Mouse (Mus musculus): Measurements from ENCODE around the gene Mdfic. TPM values are rescaled to one million over a fixed set of nuclear protein-coding genes. Genes with fewer than 3 reads are reported as not detected.
"Not testable (repeated sequence)": the region's sequence is repeated elsewhere in the genome, so short reads cannot be mapped to it uniquely, and the experiment has no call there.

The Mdfic gene
- polyA plus RNA-seq, 1 experiment = 17.6 TPM

DNA sequence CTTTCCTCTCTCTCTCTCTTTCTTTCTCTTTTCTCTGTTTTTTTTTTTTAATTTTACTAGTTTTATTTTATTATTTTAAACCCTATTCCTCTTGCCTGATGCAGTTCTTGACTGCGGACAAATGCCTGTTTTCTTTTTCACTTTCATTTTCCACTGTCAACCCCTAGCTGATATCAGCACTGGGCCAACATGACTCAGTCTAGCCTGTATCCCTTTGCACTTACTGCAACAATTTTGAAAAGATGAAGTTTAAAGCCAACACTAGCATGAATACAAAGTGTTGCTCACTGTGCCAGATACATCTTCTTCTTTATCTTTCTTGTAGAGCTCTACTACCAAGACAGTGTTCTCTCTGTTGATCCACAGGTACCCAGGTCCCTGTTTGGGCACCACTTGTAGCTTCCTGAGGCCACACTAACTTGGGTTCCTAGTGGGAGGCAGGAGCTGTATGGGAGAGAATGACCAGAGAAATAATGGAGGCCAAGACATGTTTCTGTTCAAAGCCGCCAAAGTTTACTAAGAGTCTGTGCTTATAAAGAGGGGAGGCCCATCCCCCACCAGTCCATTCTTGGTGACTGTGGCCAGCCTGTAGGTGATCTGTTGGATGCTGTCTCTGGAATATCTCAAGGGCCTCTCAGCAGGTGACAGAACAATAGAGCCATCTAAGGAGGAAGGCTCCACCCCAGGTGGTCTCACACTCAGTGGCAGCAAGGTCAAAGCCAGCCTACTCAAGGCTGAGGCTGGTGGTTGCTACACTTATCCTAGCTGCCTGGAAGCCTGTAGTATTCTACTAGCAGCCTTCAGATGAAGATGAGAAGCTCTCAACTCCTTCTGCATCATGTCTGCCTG is 5.2 kb upstream of the Mdfic start:
- H3K79me2 ChIP-seq (ENCODE audit: control insufficient read depth, insufficient read depth) = no peaks in the 10 kb centered on the region
- H3K4me3 ChIP-seq (ENCODE audit: insufficient read depth, poor library complexity, severe bottlenecking) = no peak overlapping the region
- no peaks in the 10 kb centered on the region for H3K36me3 ChIP-seq (ENCODE audit: control insufficient read depth, insufficient read depth)
- H3K27me3 ChIP-seq (ENCODE audit: control insufficient read depth, insufficient read depth, insufficient read length) = no peaks in the 10 kb centered on the region
- TF ChIP-seq FOSL1 (IDR thresholded peaks at IDR 0.05; ENCODE audit: insufficient read depth, low read length, poor library complexity, severe bottlenecking) = no peak
- TF ChIP-seq CEBPB (IDR thresholded peaks at IDR 0.05; ENCODE audit: low read depth) = no peak
- no peak for TF ChIP-seq USF1 (IDR thresholded peaks at IDR 0.05; ENCODE audit: low read depth)
- no peak for TF ChIP-seq MAX (IDR thresholded peaks at IDR 0.05)
- no peak for TF ChIP-seq CTCF (IDR thresholded peaks at IDR 0.05; ENCODE audit: control insufficient read depth, insufficient read depth, insufficient read length)
- TF ChIP-seq MYOD1 (IDR thresholded peaks at IDR 0.05; ENCODE audit: control insufficient read depth, insufficient read length, low read depth) = no peak
- no peak for TF ChIP-seq MYOG (IDR thresholded peaks at IDR 0.05; ENCODE audit: control insufficient read depth, extremely low read depth, insufficient read length)
- H3K79me3 ChIP-seq (ENCODE audit: low read depth) = no peaks in the 10 kb centered on the region
- H3ac ChIP-seq (ENCODE audit: control insufficient read depth, insufficient read length, low read depth) = no peak overlapping the region

DNA sequence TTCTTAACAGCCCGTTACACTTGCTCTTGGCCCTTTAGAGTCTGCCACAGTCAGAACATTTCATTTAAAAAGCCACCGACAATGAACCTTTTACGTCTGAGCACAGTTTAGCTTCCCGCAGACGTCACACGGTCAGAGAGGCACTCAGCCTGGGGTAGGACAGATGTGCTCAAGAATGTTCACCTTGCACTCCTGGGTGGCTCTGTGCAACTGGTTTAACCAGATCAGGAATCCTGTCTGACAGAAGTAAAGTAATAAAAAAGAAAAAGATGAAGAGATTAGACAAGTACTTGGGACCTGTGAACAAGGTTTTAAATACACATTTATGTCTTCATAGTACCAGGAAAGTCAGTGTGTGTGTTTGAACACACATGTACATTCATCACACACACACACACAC is 542 bp upstream of the Mdfic start:
- no peak for TF ChIP-seq CTCF (IDR thresholded peaks at IDR 0.05; ENCODE audit: control insufficient read depth, insufficient read depth, insufficient read length)
- TF ChIP-seq MYOG (IDR thresholded peaks at IDR 0.05; ENCODE audit: control insufficient read depth, extremely low read depth, insufficient read length) = no peak
- no peak for TF ChIP-seq CEBPB (IDR thresholded peaks at IDR 0.05; ENCODE audit: low read depth)
- no peak for TF ChIP-seq USF1 (IDR thresholded peaks at IDR 0.05; ENCODE audit: low read depth)
- no peak for TF ChIP-seq MYOD1 (IDR thresholded peaks at IDR 0.05; ENCODE audit: control insufficient read depth, insufficient read length, low read depth)
- no peak for TF ChIP-seq MAX (IDR thresholded peaks at IDR 0.05)
- no peak for TF ChIP-seq FOSL1 (IDR thresholded peaks at IDR 0.05; ENCODE audit: insufficient read depth, low read length, poor library complexity, severe bottlenecking)
- Histone ChIP-seq H3K79me2 (ENCODE audit: control insufficient read depth, insufficient read depth) (peaks cover 41% of the 10 kb centered on the region), H3K79me3 (ENCODE audit: low read depth) (peaks cover 22% of the 10 kb centered on the region), H3K27me3 (ENCODE audit: control insufficient read depth, insufficient read depth, insufficient read length) (no peaks in the 10 kb centered on the region), H3ac (ENCODE audit: control insufficient read depth, insufficient read length, low read depth) (no peak overlapping the region), H3K36me3 (ENCODE audit: control insufficient read depth, insufficient read depth) (no peaks in the 10 kb centered on the region), H3K4me3 (ENCODE audit: insufficient read depth, poor library complexity, severe bottlenecking) (no peak overlapping the region)

- H3K27me3 ChIP-seq (ENCODE audit: control insufficient read depth, insufficient read depth, insufficient read length) = no peaks in the 10 kb centered on the region
Measured at GRCm38 (mm10) chr6:15720818-15721715, 606 bp downstream of the Mdfic start.

GRCm38 (mm10) chr6:15721716-15722031 is 1.2 kb downstream of the Mdfic start:
- H3K4me3 ChIP-seq (ENCODE audit: insufficient read depth, poor library complexity, severe bottlenecking) = peak overlapping the region; percentile 60
- peaks cover 25% of the 10 kb centered on the region for H3K79me3 ChIP-seq (ENCODE audit: low read depth)
- H3ac ChIP-seq (ENCODE audit: control insufficient read depth, insufficient read length, low read depth) = peak overlapping the region; percentile 97
- no peaks in the 10 kb centered on the region for H3K27me3 ChIP-seq (ENCODE audit: control insufficient read depth, insufficient read depth, insufficient read length)
- peaks cover 52% of the 10 kb centered on the region for H3K79me2 ChIP-seq (ENCODE audit: control insufficient read depth, insufficient read depth)
- TF ChIP-seq FOSL1 (IDR thresholded peaks at IDR 0.05; ENCODE audit: insufficient read depth, low read length, poor library complexity, severe bottlenecking) = no peak
- no peak for TF ChIP-seq CTCF (IDR thresholded peaks at IDR 0.05; ENCODE audit: control insufficient read depth, insufficient read depth, insufficient read length)
- TF ChIP-seq MYOG (IDR thresholded peaks at IDR 0.05; ENCODE audit: control insufficient read depth, extremely low read depth, insufficient read length) = no peak
- TF ChIP-seq MAX (IDR thresholded peaks at IDR 0.05) = no peak
- no peak for TF ChIP-seq CEBPB (IDR thresholded peaks at IDR 0.05; ENCODE audit: low read depth)
- TF ChIP-seq USF1 (IDR thresholded peaks at IDR 0.05; ENCODE audit: low read depth) = no peak
- TF ChIP-seq MYOD1 (IDR thresholded peaks at IDR 0.05; ENCODE audit: control insufficient read depth, insufficient read length, low read depth) = no peak
- no peaks in the 10 kb centered on the region for H3K36me3 ChIP-seq (ENCODE audit: control insufficient read depth, insufficient read depth)

More at GRCm38 (mm10) chr6:15720818-15721715, 606 bp downstream of the Mdfic start:
- Histone ChIP-seq H3K36me3 (ENCODE audit: control insufficient read depth, insufficient read depth) (no peaks in the 10 kb centered on the region), H3K79me3 (ENCODE audit: low read depth) (peaks cover 25% of the 10 kb centered on the region), H3K79me2 (ENCODE audit: control insufficient read depth, insufficient read depth) (peaks cover 49% of the 10 kb centered on the region), H3K4me3 (ENCODE audit: insufficient read depth, poor library complexity, severe bottlenecking) (peak overlapping the region; percentile 60), H3ac (ENCODE audit: control insufficient read depth, insufficient read length, low read depth) (peak overlapping the region; percentile 97)
- no peak for TF ChIP-seq CEBPB (IDR thresholded peaks at IDR 0.05; ENCODE audit: low read depth)

- not testable (repeated sequence) for H3K27me3 ChIP-seq (ENCODE audit: control insufficient read depth, insufficient read depth, insufficient read length); H3ac ChIP-seq (ENCODE audit: control insufficient read depth, insufficient read length, low read depth); H3K36me3 ChIP-seq (ENCODE audit: control insufficient read depth, insufficient read depth); H3K4me3 ChIP-seq (ENCODE audit: insufficient read depth, poor library complexity, severe bottlenecking)
- Histone ChIP-seq H3K79me3 (ENCODE audit: low read depth) (peaks cover 27% of the 10 kb centered on the region), H3K79me2 (ENCODE audit: control insufficient read depth, insufficient read depth) (peaks cover 61% of the 10 kb centered on the region)
Measured at GRCm38 (mm10) chr6:15722631-15723030, 2.2 kb downstream of the Mdfic start.

- H3K79me2 ChIP-seq (ENCODE audit: control insufficient read depth, insufficient read depth) = peaks cover 78% of the 10 kb centered on the region
- H3K79me3 ChIP-seq (ENCODE audit: low read depth) = peaks cover 34% of the 10 kb centered on the region
- no peak overlapping the region for H3ac ChIP-seq (ENCODE audit: control insufficient read depth, insufficient read length, low read depth)
- TF ChIP-seq MYOG (IDR thresholded peaks at IDR 0.05; ENCODE audit: control insufficient read depth, extremely low read depth, insufficient read length) (no peak), MAX (IDR thresholded peaks at IDR 0.05) (no peak), FOSL1 (IDR thresholded peaks at IDR 0.05; ENCODE audit: insufficient read depth, low read length, poor library complexity, severe bottlenecking) (no peak), MYOD1 (IDR thresholded peaks at IDR 0.05; ENCODE audit: control insufficient read depth, insufficient read length, low read depth) (no peak)
- H3K36me3 ChIP-seq (ENCODE audit: control insufficient read depth, insufficient read depth) = no peaks in the 10 kb centered on the region
- no peaks in the 10 kb centered on the region for H3K27me3 ChIP-seq (ENCODE audit: control insufficient read depth, insufficient read depth, insufficient read length)
- no peak overlapping the region for H3K4me3 ChIP-seq (ENCODE audit: insufficient read depth, poor library complexity, severe bottlenecking)
Measured at GRCm38 (mm10) chr6:15724304-15724703, 3.8 kb downstream of the Mdfic start.
